ENCODE assay signal across 14 mouse cellular contexts in the genomic region with DNA sequence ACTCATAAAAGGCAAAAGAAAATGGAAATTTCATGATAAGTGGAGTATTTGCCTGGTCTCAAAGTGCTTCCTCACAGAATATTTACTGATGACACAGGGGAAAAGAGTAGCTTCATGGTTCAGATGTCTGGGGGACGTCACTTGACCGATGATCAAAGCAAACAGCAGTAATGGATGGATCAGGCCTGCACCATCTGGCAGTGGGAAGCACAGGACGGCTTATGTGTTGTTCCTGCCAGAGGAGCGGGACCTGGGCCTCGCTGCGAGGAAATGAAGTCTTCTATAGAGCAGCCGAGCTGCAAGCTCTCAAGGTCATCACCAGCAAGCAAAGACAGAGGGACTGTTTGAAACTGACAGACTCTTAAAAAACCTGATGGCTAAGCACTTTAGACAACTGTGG. TPM values are rescaled to one million over a fixed set of nuclear protein-coding genes. Genes with fewer than 3 reads are reported as not detected.
A peak's percentile ranks its signal among the peaks of the same experiment; 100 is the strongest.
DNase-seq lines count a peak whose midpoint lies in the region; ATAC-seq lines count a peak whose summit lies in the region.
"Had no signal": no experiment of that assay in that cellular context is flagged by ENCODE, and none has a peak within 500 bp of the region (broad histone marks: within the 10 kb centered on the region; RNA-seq: fewer than 3 reads in every experiment).

No protein-coding gene starts in this region.

- peak; percentile 18 for DNase-seq in hindbrain, embryonic 10.5 days (ENCODE audit: low spot score)
- no peak for DNase-seq in hindbrain, embryonic 14.5 days (ENCODE audit: low spot score)
- peak; percentile 34 for DNase-seq in adrenal gland, adult 2 months
- peak; percentile 74 for DNase-seq in brain, adult 2 months (ENCODE audit: low read depth, low spot score)
- peak; percentile 48 to 53 for DNase-seq in cerebellum, postnatal 36 days
- no peak for DNase-seq in frontal cortex, postnatal 36 days (ENCODE audit: low spot score in 2 of 2)
- no peak for DNase-seq in urinary bladder, postnatal 36 days (ENCODE audit: low spot score in 2 of 2)
- DNase-seq: thymus, postnatal 36 days had no signal

- H3K4me1 ChIP-seq in hindbrain, embryonic 10.5 days (replicated peaks): 0 out of 2 replicates have a peak, but pooled peaks cover 3% of the 10 kb centered on the region
- no peaks in the 10 kb centered on the region for H3K4me1 ChIP-seq in hindbrain, embryonic 14.5 days (replicated peaks; ENCODE audit: control insufficient read depth, insufficient read depth, low read length)
- no peaks in the 10 kb centered on the region for H3K4me1 ChIP-seq in intestine, embryonic 16.5 days (ENCODE audit: control insufficient read depth, insufficient read depth, low read length)
- H3K4me1 ChIP-seq: embryonic facial prominence, embryonic 13.5 days; midbrain, embryonic 12.5 days had no signal

- no peaks in the 10 kb centered on the region for H3K9me3 ChIP-seq in hindbrain, embryonic 10.5 days
- no peaks in the 10 kb centered on the region for H3K9me3 ChIP-seq in hindbrain, embryonic 14.5 days (ENCODE audit: control insufficient read depth, low read length)
- no peaks in the 10 kb centered on the region for H3K9me3 ChIP-seq in intestine, embryonic 16.5 days (ENCODE audit: control insufficient read depth, low read length)
- H3K9me3 ChIP-seq: embryonic facial prominence, embryonic 13.5 days; forebrain, embryonic 15.5 days; midbrain, embryonic 12.5 days had no signal

- H3K27me3 ChIP-seq in hindbrain, embryonic 10.5 days (ENCODE audit: insufficient read depth, poor library complexity, severe bottlenecking): no peaks in the 10 kb centered on the region
- H3K27me3 ChIP-seq in hindbrain, embryonic 14.5 days (ENCODE audit: control insufficient read depth, insufficient read depth, low read length): no peaks in the 10 kb centered on the region
- H3K27me3 ChIP-seq in intestine, embryonic 16.5 days (replicated peaks; ENCODE audit: control insufficient read depth, insufficient read depth, low read length): no peaks in the 10 kb centered on the region
- H3K27me3 ChIP-seq: embryonic facial prominence, embryonic 13.5 days; forebrain, embryonic 15.5 days; midbrain, embryonic 12.5 days; Patski had no signal

- no peak overlapping the region for H3K27ac ChIP-seq in hindbrain, embryonic 10.5 days
- H3K27ac ChIP-seq in hindbrain, embryonic 14.5 days: no peak overlapping the region
- no peak overlapping the region for H3K27ac ChIP-seq in intestine, embryonic 16.5 days (ENCODE audit: low read length)
- H3K27ac ChIP-seq: embryonic facial prominence, embryonic 13.5 days; forebrain, embryonic 15.5 days; midbrain, embryonic 12.5 days had no signal

- H3K4me3 ChIP-seq in hindbrain, embryonic 10.5 days: no peak overlapping the region
- no peak overlapping the region for H3K4me3 ChIP-seq in hindbrain, embryonic 14.5 days (replicated peaks; ENCODE audit: low read length)
- no peak overlapping the region for H3K4me3 ChIP-seq in intestine, embryonic 16.5 days (ENCODE audit: low read length)
- H3K4me3 ChIP-seq: embryonic facial prominence, embryonic 13.5 days; forebrain, embryonic 15.5 days; midbrain, embryonic 12.5 days had no signal

- 68% methylated on average over 7 of the region's 7 CpGs for WGBS in hindbrain, embryonic 10.5 days
- 48% methylated on average over 7 of the region's 7 CpGs for WGBS in hindbrain, embryonic 14.5 days
- WGBS in intestine, embryonic 16.5 days: 48% methylated on average over 7 of the region's 7 CpGs

- ATAC-seq in hindbrain, embryonic 14.5 days (ENCODE audit: low FRiP score): no peak
- ATAC-seq in intestine, embryonic 16.5 days: no peak
- ATAC-seq: forebrain, embryonic 15.5 days; inflammation-experienced regulatory T-cells, adult 6 months; Patski had no signal

- H3K9ac ChIP-seq in hindbrain, embryonic 14.5 days: no peak overlapping the region
- H3K9ac ChIP-seq in intestine, embryonic 16.5 days (ENCODE audit: low read depth, low read length): no peak overlapping the region
- H3K9ac ChIP-seq: embryonic facial prominence, embryonic 13.5 days; forebrain, embryonic 15.5 days; midbrain, embryonic 12.5 days had no signal

- peaks cover 21% of the 10 kb centered on the region for H3K36me3 ChIP-seq in hindbrain, embryonic 10.5 days
- H3K36me3 ChIP-seq in hindbrain, embryonic 14.5 days (replicated peaks; ENCODE audit: control insufficient read depth, insufficient read depth): no peaks in the 10 kb centered on the region; the same call in 1 of the 2 replicates
- H3K36me3 ChIP-seq in intestine, embryonic 16.5 days (ENCODE audit: control insufficient read depth, insufficient read depth, low read length): no peaks in the 10 kb centered on the region

- H3K4me2 ChIP-seq in hindbrain, embryonic 14.5 days (replicated peaks): no peak overlapping the region
- no peak overlapping the region for H3K4me2 ChIP-seq in intestine, embryonic 16.5 days (ENCODE audit: low read depth, low read length)
- H3K4me2 ChIP-seq: embryonic facial prominence, embryonic 13.5 days; forebrain, embryonic 15.5 days; midbrain, embryonic 12.5 days had no signal

RNA-seq across cellular contexts. Expression of gene Rnf130, which starts 37.0 kb away (rescaled TPM):
- polyA plus RNA-seq in hindbrain, embryonic 10.5 days (2016; fragmentation: Nextera tagmentation; extraction: Ambion mirVana): 59.1 and 62.4 TPM in 2 replicates
- 72.0 and 78.1 TPM in 2 replicates for polyA plus RNA-seq in hindbrain, embryonic 14.5 days (2014; fragmentation: Nextera tagmentation; extraction: Ambion mirVana)
- 100 to 1,000 TPM in 1 of 2 experiments, 10 to 100 TPM in 1; 78.9 to 102 TPM for total RNA-seq in adrenal gland, adult 2 months (2021)
- polyA plus RNA-seq in adrenal gland, adult 2 months (2012; rRNA removed): 114 and 129 TPM in 2 replicates
- 14.7 and 21.2 TPM in 2 replicates for polyA plus RNA-seq in intestine, embryonic 16.5 days (2015; fragmentation: Nextera tagmentation; extraction: Ambion mirVana)

Comparison
In these comparisons a context has a peak if more than half of its experiments do, and no peak if none do; other contexts are left out.
1. DNase-seq: peak in hindbrain, embryonic 10.5 days (single experiment), adrenal gland, adult 2 months (single experiment), brain, adult 2 months (single experiment) and cerebellum, postnatal 36 days (2 of 2); none in hindbrain, embryonic 14.5 days (single experiment), frontal cortex, postnatal 36 days (0 of 2) and urinary bladder, postnatal 36 days (0 of 2).